Mouse (Mus musculus) bone marrow macrophage, adult 2 months (primary cell): ENCODE data around the gene Olfr458.

ENCODE experiments used
- CTCF ChIP-seq: IDR thresholded peaks from 2 replicates; pipeline ENCODE4 v1.5.1; 2012; ENCODE audit warnings: low read depth, mild to moderate bottlenecking, low read length, moderate library complexity
- POLR2A ChIP-seq: IDR thresholded peaks from 2 replicates; pipeline ENCODE4 v1.6.1; 2012; ENCODE audit warnings: mild to moderate bottlenecking, low read depth, low read length, borderline replicate concordance

- TF ChIP-seq CTCF: no peak
- no peak for TF ChIP-seq POLR2A
Measured at GRCm38 (mm10) chr6:42470542-42470941, 5.5 kb upstream of the Olfr458 start.
